Mouse (Mus musculus) small intestine, adult 2 months (tissue): ENCODE measurements at regions not wholly inside any gene's neighbourhood (a gene's known extent, or its start where the extent isn't known, plus 50 kb on each side); places are given as distances from the start of the nearest gene placed in this dataset.

Experiments
- CTCF ChIP-seq: fragments of 200-500 bp; IDR thresholded peaks from 2 replicates; pipeline ENCODE4 v1.5.1; 2012; ENCODE audit warnings: low read depth, mild to moderate bottlenecking, control low read depth, inconsistent platforms, low read length, moderate library complexity, mixed read lengths; ENCODE audit not compliant: insufficient replicate concordance, insufficient read length; ENCODE audit errors: extremely low read depth
- POLR2A ChIP-seq: fragments of 200-500 bp; IDR thresholded peaks from 2 replicates; pipeline ENCODE4 v1.6.1; 2012; ENCODE audit warnings: low read depth, mild to moderate bottlenecking, control low read depth, inconsistent platforms, low read length, moderate library complexity

DNA sequence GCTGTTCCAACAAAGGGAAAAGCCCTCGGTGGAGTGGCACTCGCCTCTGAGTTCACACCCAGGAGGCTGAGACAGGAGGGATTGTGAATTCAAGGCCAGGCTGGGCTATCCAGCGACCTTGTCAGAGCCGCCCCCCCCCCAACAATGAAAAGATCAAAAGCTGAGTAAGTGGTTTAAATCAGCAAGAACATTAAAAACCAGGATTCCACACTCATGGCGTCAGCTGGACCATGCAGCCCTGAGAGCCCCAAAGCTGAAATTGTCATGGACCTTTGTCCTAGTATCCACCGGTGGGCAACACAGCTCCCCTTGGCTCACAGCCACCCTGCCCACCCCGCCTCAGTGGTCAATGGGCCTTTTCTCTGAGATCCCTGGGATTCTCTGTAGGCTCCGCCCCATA, 283.6 kb upstream of the Tbx3 start:
- no peak for TF ChIP-seq POLR2A
- no peak for TF ChIP-seq CTCF
